31 mouse cellular contexts compared by ENCODE assay signal in genomic region chr9:47452752-47453151, GRCm38 (mm10).
"Had no signal": no experiment of that assay in that cellular context is flagged by ENCODE, and none has a peak within 500 bp of the region (broad histone marks: within the 10 kb centered on the region; RNA-seq: fewer than 3 reads in every experiment).

No protein-coding gene starts in this region.

- ATAC-seq: liver, embryonic 12.5 days; liver, postnatal 0 days; lung, postnatal 0 days; midbrain, embryonic 13.5 days; midbrain, embryonic 16.5 days had no signal

- H3K4me2 ChIP-seq: limb, embryonic 12.5 days; limb, embryonic 13.5 days; limb, embryonic 15.5 days; liver, embryonic 11.5 days; liver, embryonic 12.5 days; liver, embryonic 13.5 days; liver, embryonic 15.5 days; lung, embryonic 14.5 days; lung, embryonic 15.5 days; midbrain, embryonic 12.5 days; midbrain, embryonic 13.5 days; neural tube, embryonic 12.5 days had no signal

- H3K27ac ChIP-seq: left cerebral cortex, adult 2 months; limb, embryonic 10.5 days; limb, embryonic 12.5 days; limb, embryonic 13.5 days; limb, embryonic 15.5 days; liver, embryonic 12.5 days; liver, embryonic 13.5 days; liver, embryonic 14.5 days; liver, embryonic 15.5 days; lung, embryonic 15.5 days; macrophage; midbrain, embryonic 10.5 days; midbrain, embryonic 12.5 days; midbrain, embryonic 13.5 days; neural tube, embryonic 12.5 days had no signal

- H3K4me3 ChIP-seq: left cerebral cortex, adult 2 months; limb, embryonic 10.5 days; limb, embryonic 12.5 days; limb, embryonic 13.5 days; limb, embryonic 15.5 days; liver, embryonic 12.5 days; liver, embryonic 13.5 days; liver, embryonic 15.5 days; lung, embryonic 15.5 days; megakaryocyte, embryonic 14.5 days; midbrain, embryonic 10.5 days; midbrain, embryonic 12.5 days; midbrain, embryonic 13.5 days; myocyte; neural tube, embryonic 12.5 days had no signal

- H3K9me3 ChIP-seq: limb, embryonic 10.5 days; limb, embryonic 13.5 days; limb, embryonic 15.5 days; liver, embryonic 12.5 days; liver, embryonic 13.5 days; liver, embryonic 15.5 days; lung, embryonic 15.5 days; midbrain, embryonic 12.5 days; midbrain, embryonic 13.5 days; neural tube, embryonic 12.5 days had no signal

- H3K4me1 ChIP-seq: limb, embryonic 10.5 days; limb, embryonic 12.5 days; limb, embryonic 13.5 days; limb, embryonic 15.5 days; liver, embryonic 12.5 days; liver, embryonic 13.5 days; liver, embryonic 15.5 days; lung, embryonic 15.5 days; megakaryocyte, embryonic 14.5 days; midbrain, embryonic 10.5 days; midbrain, embryonic 12.5 days; midbrain, embryonic 13.5 days; neural tube, embryonic 12.5 days had no signal

- H3K9ac ChIP-seq: limb, embryonic 12.5 days; limb, embryonic 13.5 days; limb, embryonic 15.5 days; liver, embryonic 12.5 days; liver, embryonic 13.5 days; liver, embryonic 14.5 days; liver, embryonic 15.5 days; liver, postnatal 0 days; lung, embryonic 14.5 days; lung, embryonic 15.5 days; midbrain, embryonic 12.5 days; midbrain, embryonic 13.5 days; neural tube, embryonic 12.5 days had no signal

- DNase-seq: left cerebral cortex, postnatal 4 days; liver; liver, embryonic 13.5 days; liver, postnatal 0 days; lung, adult 18-20 months; lung, adult 2 months; lung, embryonic 14.5 days; lung, postnatal 10 days; lung, postnatal 14 days; lung, postnatal 36 days; lung, postnatal 4 days; midbrain, embryonic 14.5 days had no signal

- H3K36me3 ChIP-seq: limb, embryonic 10.5 days; limb, embryonic 12.5 days; limb, embryonic 13.5 days; limb, embryonic 15.5 days; liver, embryonic 12.5 days; liver, embryonic 13.5 days; liver, embryonic 15.5 days; lung, embryonic 15.5 days; midbrain, embryonic 10.5 days; midbrain, embryonic 12.5 days; midbrain, embryonic 13.5 days; neural tube, embryonic 12.5 days had no signal

- H3K27me3 ChIP-seq: limb, embryonic 12.5 days; limb, embryonic 13.5 days; limb, embryonic 15.5 days; liver, embryonic 12.5 days; liver, embryonic 13.5 days; liver, embryonic 15.5 days; lung, embryonic 15.5 days; megakaryocyte, embryonic 14.5 days; midbrain, embryonic 12.5 days; midbrain, embryonic 13.5 days; neural tube, embryonic 12.5 days had no signal
